ENCODE assay signal across 8 mouse cellular contexts in the genomic region with DNA sequence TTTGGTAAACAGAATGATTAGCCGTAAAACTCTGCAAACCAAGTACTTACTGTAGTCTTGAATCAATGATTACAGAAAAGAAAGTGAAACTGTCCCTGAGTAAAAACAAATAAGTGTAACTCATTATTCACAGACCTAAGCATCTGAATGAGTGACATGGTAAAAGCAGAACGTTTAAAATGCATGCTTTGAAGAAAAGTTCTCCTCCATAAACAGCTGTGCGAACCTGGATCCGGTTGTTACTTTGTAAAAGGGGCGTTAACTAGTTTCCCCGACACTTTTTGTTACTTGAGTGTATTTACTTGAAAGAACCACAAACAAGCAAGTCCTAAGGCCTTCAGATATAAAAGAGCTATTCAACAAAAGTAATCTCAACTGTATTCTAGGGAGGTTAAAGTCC. TPM values are rescaled to one million over a fixed set of nuclear protein-coding genes. Genes with fewer than 3 reads are reported as not detected.
DNase-seq lines count a peak whose midpoint lies in the region; ATAC-seq and TF ChIP-seq lines count a peak whose summit lies in the region.

No protein-coding gene starts in this region.

- no peak overlapping the region for H3K27ac ChIP-seq in kidney, embryonic 14.5 days (ENCODE audit: low read depth, low read length)
- 0 out of 2 replicates have a peak overlapping the region, but pooled peaks have one; percentile 29 for H3K27ac ChIP-seq in MEL (ENCODE audit: control insufficient read depth, low read depth, low read length)
- H3K27ac ChIP-seq in hindbrain, embryonic 12.5 days, result no peak overlapping the region
- H3K27ac ChIP-seq in midbrain, embryonic 15.5 days, result no peak overlapping the region

- H3K9me3 ChIP-seq in kidney, embryonic 14.5 days (ENCODE audit: control insufficient read depth, low read length), result no peaks in the 10 kb centered on the region
- H3K9me3 ChIP-seq in MEL (replicated peaks; ENCODE audit: insufficient read depth, low read length), result no peaks in the 10 kb centered on the region
- no peaks in the 10 kb centered on the region for H3K9me3 ChIP-seq in hindbrain, embryonic 12.5 days (replicated peaks)
- H3K9me3 ChIP-seq in midbrain, embryonic 15.5 days, result no peaks in the 10 kb centered on the region

- no peak for TF ChIP-seq CTCF in MEL (IDR thresholded peaks at IDR 0.05 in 2 of 3, conservative IDR thresholded peaks at IDR 0.05 in 1 of 3; ENCODE audit: control insufficient read depth in 1 of 3, insufficient read depth in 1 of 3, low read depth in 2 of 3, low read length in 3 of 3, poor library complexity in 1 of 3, severe bottlenecking in 1 of 3)

- intact Hi-C loops in gastrocnemius, postnatal 14 days (cut with DNase I; ENCODE audit: low total_unique reads), result loop anchor here (5.0 kb wide), 1 partner anchor 191 kb away; no protein-coding TSS in a partner anchor

- peak overlapping the region; percentile 81 for H3K4me2 ChIP-seq in kidney, embryonic 14.5 days (replicated peaks; ENCODE audit: low read depth, low read length)
- peak overlapping the region; percentile 86 for H3K4me2 ChIP-seq in hindbrain, embryonic 12.5 days (replicated peaks)
- peak overlapping the region; percentile 93 for H3K4me2 ChIP-seq in midbrain, embryonic 15.5 days

- no peak for TF ChIP-seq RAD21 in MEL (IDR thresholded peaks at IDR 0.05; ENCODE audit: low read depth, low read length)

- H3K27me3 ChIP-seq in kidney, embryonic 14.5 days (ENCODE audit: control insufficient read depth, insufficient read depth, low read length), result no peaks in the 10 kb centered on the region
- H3K27me3 ChIP-seq in MEL (ENCODE audit: control insufficient read depth in 1 of 2, insufficient read depth in 2 of 2, low read length in 2 of 2), result no peaks in the 10 kb centered on the region; a peak in 2 of 4 replicates
- H3K27me3 ChIP-seq in hindbrain, embryonic 12.5 days, result no peaks in the 10 kb centered on the region
- H3K27me3 ChIP-seq in midbrain, embryonic 15.5 days (replicated peaks), result no peaks in the 10 kb centered on the region

- WGBS in kidney, embryonic 14.5 days, result 9% methylated on average over 6 of the region's 6 CpGs
- 13% methylated on average over 6 of the region's 6 CpGs for WGBS in hindbrain, embryonic 12.5 days
- 13% methylated on average over 6 of the region's 6 CpGs for WGBS in midbrain, embryonic 15.5 days

- peaks cover 18% of the 10 kb centered on the region for H3K79me2 ChIP-seq in MEL (ENCODE audit: control insufficient read depth, insufficient read depth, low read length, poor library complexity)

- peaks cover 19% of the 10 kb centered on the region for H3K36me3 ChIP-seq in kidney, embryonic 14.5 days (ENCODE audit: control insufficient read depth, insufficient read depth, low read length)
- H3K36me3 ChIP-seq in MEL (ENCODE audit: control insufficient read depth in 1 of 2, insufficient read depth in 2 of 2, low read length in 2 of 2), result peaks cover 2 to 16% of the 10 kb centered on the region in 2 experiments
- H3K36me3 ChIP-seq in hindbrain, embryonic 12.5 days, result peaks cover 17% of the 10 kb centered on the region
- H3K36me3 ChIP-seq in midbrain, embryonic 15.5 days (replicated peaks), result peaks cover 12% of the 10 kb centered on the region; the same call in 1 of the 2 replicates

- TF ChIP-seq POLR2A in MEL (IDR thresholded peaks at IDR 0.05; ENCODE audit: control insufficient read depth in 1 of 2, insufficient read depth in 1 of 2, low read depth in 1 of 2, low read length in 2 of 2, poor library complexity in 1 of 2), result no peak

- H3K4me3 ChIP-seq in kidney, embryonic 14.5 days (ENCODE audit: low read length), result peak overlapping the region; percentile 91
- peak overlapping the region; percentile 65 to 85 for H3K4me3 ChIP-seq in MEL (ENCODE audit: control insufficient read depth in 1 of 2, insufficient read depth in 1 of 2, low read depth in 2 of 2, low read length in 2 of 2)
- peak overlapping the region; percentile 99 for H3K4me3 ChIP-seq in hindbrain, embryonic 12.5 days
- peak overlapping the region; percentile 62 for H3K4me3 ChIP-seq in midbrain, embryonic 15.5 days

- no peak for DNase-seq in kidney, adult 18-20 months
- DNase-seq in MEL (ENCODE audit: low read depth, low spot score), result peak; percentile 55
- no peak for DNase-seq in adrenal gland, postnatal 4 days (ENCODE audit: low spot score in 2 of 2)
- DNase-seq in gastrocnemius, adult 8-10 months (ENCODE audit: low spot score in 2 of 2), result no peak
- no peak for DNase-seq in gastrocnemius, postnatal 14 days

- H3K9ac ChIP-seq in kidney, embryonic 14.5 days (ENCODE audit: low read depth, low read length), result peak overlapping the region; percentile 97
- peak overlapping the region; percentile 59 for H3K9ac ChIP-seq in MEL (ENCODE audit: control insufficient read depth, low read depth, low read length, poor library complexity, severe bottlenecking)
- peak overlapping the region; percentile 100 for H3K9ac ChIP-seq in hindbrain, embryonic 12.5 days
- peak overlapping the region; percentile 97; the same call in 1 of the 2 replicates for H3K9ac ChIP-seq in midbrain, embryonic 15.5 days

- ATAC-seq in kidney, embryonic 14.5 days (ENCODE audit: low FRiP score, low TSS enrichment), result no peak
- no peak for ATAC-seq in hindbrain, embryonic 12.5 days (ENCODE audit: low FRiP score)
- ATAC-seq in midbrain, embryonic 15.5 days (replicated peaks), result no peak

- H3K4me1 ChIP-seq in kidney, embryonic 14.5 days (ENCODE audit: control insufficient read depth, insufficient read depth, low read length), result peaks cover 10% of the 10 kb centered on the region
- H3K4me1 ChIP-seq in MEL (ENCODE audit: control insufficient read depth in 1 of 2, insufficient read depth in 2 of 2, low read length in 2 of 2), result peaks cover 5 to 10% of the 10 kb centered on the region in 2 experiments
- peaks cover 15% of the 10 kb centered on the region for H3K4me1 ChIP-seq in hindbrain, embryonic 12.5 days
- peaks cover 24% of the 10 kb centered on the region for H3K4me1 ChIP-seq in midbrain, embryonic 15.5 days

- TF ChIP-seq EP300 in MEL (IDR thresholded peaks at IDR 0.05; ENCODE audit: low read depth in 1 of 2, low read length in 2 of 2), result no peak

TF ChIP-seq in MEL, 35 proteins besides CTCF, POLR2A, EP300 and RAD21:
- TF ChIP-seq MYB (IDR thresholded peaks at IDR 0.05; ENCODE audit: low read depth, low read length), result no peak
- TF ChIP-seq RCOR1 (IDR thresholded peaks at IDR 0.05; ENCODE audit: low read depth, low read length), result no peak
- TF ChIP-seq SIN3A (IDR thresholded peaks at IDR 0.05; ENCODE audit: low read length), result 0 out of 2 replicates have a peak, but pooled peaks have one; percentile 15
- no peak for TF ChIP-seq CHD1 (IDR thresholded peaks at IDR 0.05; ENCODE audit: low read depth, low read length)
- peak; percentile 23; the same call in 1 of the 2 replicates for TF ChIP-seq MXI1 (IDR thresholded peaks at IDR 0.05; ENCODE audit: low read depth, low read length)

RNA-seq across cellular contexts. Expression of gene Usp42, which starts 1.2 kb away (rescaled TPM):
- polyA plus RNA-seq in kidney, embryonic 14.5 days (2014; fragmentation: Nextera tagmentation; extraction: Ambion mirVana), result 17.2 and 23.6 TPM in 2 replicates
- total RNA-seq in MEL (2012; rRNA removed), result 7.8 and 8.1 TPM in 2 replicates
- 10 to 100 TPM in 1 of 2 experiments, not detected in 1; 18.6 TPM for polyA plus RNA-seq in MEL (2012; ENCODE audit: insufficient read depth in 1 of 2, insufficient read length in 2 of 2, low read depth in 1 of 2, low replicate concordance in 2 of 2, missing spikeins in 1 of 2)
- 37.0 and 37.7 TPM in 2 replicates for polyA plus RNA-seq in hindbrain, embryonic 12.5 days (2016; fragmentation: Nextera tagmentation; extraction: Ambion mirVana)
- polyA plus RNA-seq in midbrain, embryonic 15.5 days (2015; fragmentation: Nextera tagmentation; extraction: Ambion mirVana), result 33.3 and 35.4 TPM in 2 replicates
- total RNA-seq in adrenal gland, postnatal 4 days (2021), result 10 to 100 TPM; 21.2 to 22.3 TPM
- 1 to 10 TPM; 5.6 to 8.7 (median 7.4) TPM for total RNA-seq in gastrocnemius, adult 8-10 months (2022)
- total RNA-seq in gastrocnemius, postnatal 14 days (2021), result 1 to 10 TPM; 6.2 to 6.5 TPM
